Mouse (Mus musculus) lung, adult 2 months (tissue): ENCODE results near the gene Kcnj8.

Experiments used
- CTCF ChIP-seq: fragments of 200-500 bp; IDR thresholded peaks from 2 replicates; pipeline ENCODE4 v1.5.1; 2011; ENCODE audit warnings: mild to moderate bottlenecking, low read length, control low read depth; ENCODE audit not compliant: insufficient read depth
- POLR2A ChIP-seq: fragments of 200-500 bp; IDR thresholded peaks from 2 replicates; pipeline ENCODE4 v1.6.1; 2011; ENCODE audit warnings: low read depth, mild to moderate bottlenecking, control low read depth, low read length, borderline replicate concordance; ENCODE audit errors: extremely low read depth

GRCm38 (mm10) chr6:142530378-142530777 is 41.0 kb downstream of the Kcnj8 start:
- TF ChIP-seq CTCF, result no peak
- no peak for TF ChIP-seq POLR2A
